Mouse (Mus musculus) gastrocnemius, postnatal 10 days (tissue): ENCODE measurements around the gene Rapgef3. TPM values are rescaled to one million over a fixed set of nuclear protein-coding genes. Genes with fewer than 3 reads are reported as not detected.

ENCODE experiments used
- DNase-seq: peaks from one replicate; pipeline ENCODE4 v3.0.0; 2021; ENCODE audit warnings: mixed read lengths
- total RNA-seq, 2 experiments: library from RNA; stranded (reverse); gene quantifications; 2 replicates each; pipeline ENCODE4 v1.2.3; 2021

Gene Rapgef3
- total RNA-seq, 2 experiments from 2014 or later: 7.4 to 8.5 TPM

DNA sequence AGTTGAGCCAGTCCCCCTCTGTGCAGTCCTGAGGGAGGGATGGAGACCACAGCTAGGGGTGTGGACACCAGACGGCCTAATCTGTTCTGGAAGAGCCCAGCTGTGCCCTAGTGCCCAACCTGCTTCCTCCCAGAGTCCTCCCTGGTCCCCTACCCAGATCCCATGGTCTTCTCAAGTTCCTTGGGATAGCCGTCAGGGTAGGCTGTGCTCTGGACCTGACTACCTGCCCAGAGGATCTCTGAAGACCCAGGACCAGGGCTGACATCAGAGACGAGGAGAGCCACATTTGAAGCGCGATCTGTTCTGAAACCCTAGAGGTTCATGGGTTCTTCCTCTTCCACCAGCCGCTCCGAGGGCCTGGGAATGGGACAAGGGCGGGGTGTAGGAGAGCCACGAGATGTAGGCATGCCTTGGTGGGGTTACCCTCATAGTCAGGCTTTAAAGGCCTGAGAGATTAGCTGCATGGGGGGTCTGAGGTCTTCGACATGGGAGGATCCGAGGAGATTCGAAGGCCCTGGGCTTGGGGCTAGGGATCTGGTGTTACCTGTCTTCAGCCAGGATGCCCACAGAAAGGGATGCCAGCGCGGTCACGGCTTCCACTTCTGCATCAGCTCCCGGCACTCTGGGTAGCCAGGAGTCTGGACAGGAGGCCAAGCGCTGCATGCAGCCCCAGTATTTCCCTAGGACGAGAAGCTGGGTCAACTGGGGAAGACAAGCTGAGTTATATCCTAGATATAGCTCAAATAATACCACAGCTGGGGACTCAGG is 25.8 kb upstream of the Rapgef3 start:
- no peak for DNase-seq

DNA sequence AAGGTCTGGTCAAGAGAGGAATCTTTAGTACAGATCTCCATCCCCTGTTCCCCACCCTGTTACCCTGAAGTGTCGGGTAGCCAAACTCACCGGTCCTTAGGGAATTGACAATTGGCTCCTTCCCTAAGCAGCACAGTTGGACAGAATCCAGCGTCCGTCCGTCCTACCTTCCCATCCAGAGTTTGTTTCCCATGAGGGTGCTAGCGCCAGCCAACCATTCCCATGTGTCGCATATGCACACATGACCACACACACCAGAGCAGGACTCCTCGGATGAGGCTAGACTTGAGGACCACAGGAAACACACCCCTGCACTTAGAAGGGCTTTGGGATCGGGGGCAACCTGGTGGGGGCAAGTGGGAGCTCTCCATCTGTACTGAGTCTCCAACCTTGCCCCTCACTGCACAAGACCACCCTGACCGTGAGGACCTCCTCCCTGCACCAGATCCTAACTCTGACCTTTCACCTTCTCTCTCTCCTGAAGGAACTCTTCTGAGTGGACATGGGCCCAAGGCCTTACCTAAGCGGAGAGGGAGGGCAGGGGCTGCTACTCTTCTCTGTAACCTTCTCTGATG is 23.4 kb upstream of the Rapgef3 start:
- no peak for DNase-seq

DNA sequence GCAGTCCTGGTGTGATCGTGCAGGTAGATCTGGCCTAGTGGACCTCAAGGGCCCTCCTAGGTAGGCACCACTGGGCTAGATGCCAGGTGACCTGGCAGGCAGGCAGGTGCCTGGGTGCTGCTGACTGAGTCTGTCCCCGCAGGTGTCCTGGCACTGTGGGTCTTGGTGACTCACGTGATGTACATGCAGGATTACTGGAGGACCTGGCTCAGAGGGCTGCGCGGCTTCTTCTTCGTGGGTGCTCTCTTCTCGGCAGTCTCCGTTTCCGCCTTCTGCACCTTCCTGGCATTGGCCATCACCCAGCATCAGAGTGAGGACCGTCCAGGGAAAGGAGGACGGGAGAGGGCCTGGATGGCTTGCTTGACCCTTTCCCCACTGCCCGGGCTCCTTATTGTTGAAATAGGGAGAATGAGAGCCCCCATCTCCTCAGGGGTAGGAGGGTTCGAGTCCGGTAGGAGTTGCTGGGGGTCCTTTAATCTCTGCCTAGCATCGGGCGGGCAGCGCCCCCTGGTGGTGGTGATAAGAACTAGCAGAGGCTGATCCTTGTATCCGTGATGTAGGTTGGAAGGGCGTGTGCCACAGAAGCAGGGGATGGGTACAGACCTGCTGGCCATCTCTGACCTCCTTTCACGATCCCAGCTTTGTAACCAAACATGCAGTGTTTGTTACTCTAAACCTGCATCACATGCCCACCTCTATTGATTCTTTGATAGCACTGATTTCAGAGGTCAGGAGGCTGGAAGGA is 22.2 kb upstream of the Rapgef3 start:
- peak; percentile 71 for DNase-seq

DNA sequence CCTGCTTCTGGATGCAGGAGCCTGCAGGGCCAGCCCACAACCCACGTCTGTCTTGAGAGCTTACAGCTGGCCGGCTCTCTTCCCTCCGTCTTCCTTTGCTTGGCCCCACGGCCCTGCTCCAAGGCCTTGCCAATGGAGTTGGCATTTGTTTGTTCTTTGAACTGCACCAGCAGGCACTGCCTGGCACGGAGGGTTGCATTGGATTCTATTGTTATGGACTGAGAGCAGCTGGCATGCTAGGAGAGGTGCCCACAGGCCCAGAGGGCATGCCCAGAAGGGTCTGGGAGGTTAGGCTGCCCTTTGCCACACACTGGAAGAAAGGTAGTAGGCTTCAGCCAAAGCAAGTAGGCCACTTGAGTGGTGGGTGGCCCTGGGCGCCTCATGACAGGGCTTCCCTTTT is 21.0 kb upstream of the Rapgef3 start:
- peak; percentile 49 for DNase-seq

DNA sequence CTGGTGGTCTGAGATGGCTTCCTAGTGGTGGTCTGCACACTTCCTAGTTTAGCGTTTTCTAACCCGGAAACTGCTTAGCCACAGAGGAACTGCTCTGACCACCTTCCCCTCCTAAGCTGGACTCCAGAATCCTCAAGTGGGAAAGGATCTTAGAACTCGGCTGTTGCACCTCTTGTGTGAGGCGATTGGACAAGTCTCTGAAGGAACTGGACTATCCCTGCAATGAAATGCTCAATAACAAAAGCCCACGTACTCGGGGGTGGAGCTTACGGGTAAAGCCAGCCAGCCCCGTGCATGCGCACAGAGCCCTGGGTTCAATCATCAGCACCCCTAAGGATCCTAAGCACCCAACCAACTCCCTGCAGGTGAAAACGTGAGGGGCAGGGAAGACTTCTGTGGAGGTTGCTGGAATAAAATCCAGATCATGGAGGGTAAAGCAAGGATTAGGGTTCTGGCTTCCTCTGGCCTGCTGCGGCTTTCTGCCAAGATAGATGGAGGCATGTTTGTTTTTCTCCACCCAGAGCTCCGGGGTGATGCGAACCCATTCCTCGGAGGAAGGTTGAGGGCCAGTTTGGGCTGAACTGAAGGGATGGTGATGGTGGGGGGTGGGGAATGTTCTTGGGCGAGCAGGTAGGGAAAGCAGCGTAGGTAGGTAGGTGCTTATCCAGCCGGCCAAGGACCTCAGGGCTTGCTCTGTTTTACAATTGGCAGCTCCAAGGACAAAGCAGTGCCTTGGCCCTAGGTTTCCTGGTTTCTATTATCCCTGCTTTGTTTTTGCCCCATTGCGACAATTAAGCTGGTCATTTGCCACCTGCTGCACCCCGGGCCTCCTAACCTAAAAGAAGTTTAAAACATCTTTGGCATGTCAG is 20.3 kb upstream of the Rapgef3 start:
- no peak for DNase-seq

DNA sequence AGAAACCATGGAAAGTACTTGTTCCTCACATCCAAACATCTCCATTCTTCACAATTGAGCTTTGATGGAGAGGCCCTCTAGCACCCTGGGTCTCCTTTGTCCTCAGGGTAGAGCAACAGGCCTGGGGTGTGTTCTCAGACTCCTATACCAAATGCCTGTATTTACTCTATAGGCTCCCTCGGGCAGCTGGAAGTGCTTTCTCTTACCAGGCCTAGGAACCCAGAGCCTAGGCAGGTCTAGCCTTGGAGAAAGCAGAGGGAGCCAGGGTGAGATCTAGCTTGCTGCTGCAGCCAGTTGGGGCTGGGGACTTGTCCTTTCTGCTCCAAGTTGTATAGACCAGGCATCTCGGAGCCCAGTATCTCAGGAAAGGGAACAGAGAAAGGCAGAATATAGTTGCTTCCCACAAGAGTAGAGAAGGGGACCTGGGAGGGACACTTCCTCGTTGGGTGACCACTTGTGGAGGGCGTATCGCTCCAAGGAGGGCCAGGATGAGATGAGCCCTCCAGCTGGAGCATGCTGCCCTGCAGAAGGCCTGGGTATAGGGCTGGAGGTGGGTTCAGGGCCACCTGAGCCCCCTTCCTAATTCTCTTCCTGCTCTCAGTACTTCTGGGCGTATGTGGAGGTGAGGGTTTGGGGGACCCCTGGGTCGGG is 19.5 kb upstream of the Rapgef3 start:
- DNase-seq: no peak

DNA sequence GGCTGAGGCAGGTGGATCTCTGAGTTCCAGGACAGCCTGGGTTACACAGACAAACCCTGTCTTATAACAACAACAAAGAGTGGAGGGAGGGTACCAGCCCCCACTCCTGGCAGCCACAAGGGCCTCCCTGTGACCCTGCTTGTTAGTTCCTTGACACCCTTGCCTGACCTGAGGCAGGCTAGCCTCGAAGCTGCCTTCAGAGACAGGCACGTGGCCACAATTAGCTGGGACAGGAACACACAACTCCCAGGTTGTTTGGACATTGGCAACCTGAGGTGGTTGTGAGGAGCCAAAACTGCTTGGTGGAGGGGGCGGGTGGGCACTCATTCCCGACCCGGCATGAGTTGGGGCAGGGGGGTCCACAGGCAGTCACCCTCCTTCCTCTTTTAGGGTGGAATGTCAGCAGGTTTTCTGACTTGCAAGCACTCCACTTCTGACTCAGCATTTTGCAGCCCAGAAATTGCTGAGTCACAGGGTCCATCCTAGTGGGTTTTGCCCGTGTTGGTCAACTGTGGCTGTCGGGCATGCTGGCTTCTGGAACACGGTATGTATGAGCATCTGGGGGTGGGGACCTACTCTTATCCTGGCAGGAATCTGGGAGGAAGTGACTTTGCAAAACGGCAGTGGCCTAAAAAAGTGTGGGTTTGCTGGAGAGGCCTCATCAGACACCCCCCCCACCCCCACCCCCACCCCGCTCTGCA is 18.8 kb upstream of the Rapgef3 start:
- no peak for DNase-seq

DNA sequence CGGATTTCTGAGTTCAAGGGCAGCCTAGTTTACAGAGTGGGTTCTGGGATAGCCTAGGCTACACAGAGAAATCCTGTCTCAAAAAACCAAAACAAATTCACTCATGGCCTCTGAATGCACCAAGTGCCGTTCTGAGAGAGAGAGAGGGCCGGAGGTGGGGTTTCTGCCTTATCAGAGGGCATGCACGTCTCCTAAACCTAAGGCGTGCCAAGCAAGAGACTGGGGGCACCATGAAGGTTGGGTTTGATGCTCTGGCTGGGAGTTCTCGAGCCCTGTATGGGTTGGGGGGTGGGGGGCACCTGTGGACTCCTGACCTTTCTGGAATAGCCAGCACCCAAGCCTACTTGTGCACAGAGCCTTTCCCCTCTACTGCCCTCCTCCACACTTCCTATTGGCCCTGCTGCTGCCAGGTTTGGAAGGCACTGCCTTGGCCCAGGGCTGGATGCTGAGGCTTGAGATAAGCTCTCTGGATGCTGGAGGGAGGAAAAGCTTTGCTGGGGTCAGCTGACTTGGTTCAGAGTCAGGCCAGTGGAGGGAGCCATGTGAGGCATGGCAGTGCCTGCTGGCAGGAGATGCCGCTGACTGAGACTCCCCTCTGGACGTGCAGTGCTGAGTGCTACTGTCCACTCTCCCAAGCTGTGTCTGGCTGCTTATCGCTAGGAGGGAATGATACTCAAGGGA is 18.1 kb upstream of the Rapgef3 start:
- DNase-seq: no peak

DNA sequence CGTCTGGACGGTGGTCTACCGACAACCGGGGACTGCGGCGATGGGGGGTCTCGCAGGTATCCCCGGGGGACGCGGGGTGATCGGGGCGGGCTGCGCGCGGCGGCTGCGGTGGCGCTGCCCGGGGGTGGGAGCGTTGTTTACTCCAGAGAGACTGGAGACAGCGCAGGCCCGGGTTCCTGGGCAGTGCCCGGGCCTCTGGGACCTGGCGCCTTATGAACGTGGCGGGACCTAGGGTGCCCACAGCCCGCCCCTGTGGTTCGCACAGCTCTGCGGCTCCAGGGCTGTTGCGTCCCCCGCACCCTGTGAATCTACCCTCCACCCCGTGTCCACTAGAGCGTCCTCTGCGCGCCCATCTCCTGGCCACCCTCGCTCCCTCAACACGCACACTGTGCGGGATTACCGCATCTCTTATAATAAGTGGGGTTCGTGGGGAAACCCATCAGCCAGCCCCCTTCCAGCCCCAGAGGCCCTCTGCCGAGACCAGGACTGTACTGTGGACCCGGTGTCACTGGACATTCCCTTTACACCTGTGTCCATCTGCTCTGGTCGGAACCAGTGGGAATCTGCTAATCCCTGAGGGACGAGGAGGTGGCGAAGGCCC is 16.9 kb upstream of the Rapgef3 start:
- DNase-seq: no peak

DNA sequence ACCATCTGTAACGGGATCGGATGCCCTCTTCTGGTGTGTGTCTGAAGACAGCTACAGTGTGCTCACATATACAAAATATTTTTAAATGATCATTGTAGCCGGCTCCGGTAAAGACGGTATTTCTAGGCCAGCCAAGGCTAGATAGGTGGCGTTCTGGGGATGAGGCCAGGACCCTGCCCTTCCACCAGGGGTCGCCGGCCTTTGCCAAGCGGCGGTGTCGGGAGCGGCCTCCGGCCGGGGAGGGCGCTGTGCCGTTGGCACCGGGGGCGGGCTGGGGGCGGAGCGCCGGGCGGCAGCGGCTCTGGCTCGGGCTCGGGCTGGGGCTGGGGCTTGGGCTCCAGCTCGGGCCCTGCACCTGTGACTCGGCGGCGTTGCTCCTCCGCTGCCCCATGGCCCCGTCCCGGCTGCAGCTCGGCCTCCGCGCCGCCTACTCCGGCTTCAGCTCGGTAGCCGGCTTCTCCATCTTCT is 16.4 kb upstream of the Rapgef3 start:
- peak; percentile 93 for DNase-seq

DNA sequence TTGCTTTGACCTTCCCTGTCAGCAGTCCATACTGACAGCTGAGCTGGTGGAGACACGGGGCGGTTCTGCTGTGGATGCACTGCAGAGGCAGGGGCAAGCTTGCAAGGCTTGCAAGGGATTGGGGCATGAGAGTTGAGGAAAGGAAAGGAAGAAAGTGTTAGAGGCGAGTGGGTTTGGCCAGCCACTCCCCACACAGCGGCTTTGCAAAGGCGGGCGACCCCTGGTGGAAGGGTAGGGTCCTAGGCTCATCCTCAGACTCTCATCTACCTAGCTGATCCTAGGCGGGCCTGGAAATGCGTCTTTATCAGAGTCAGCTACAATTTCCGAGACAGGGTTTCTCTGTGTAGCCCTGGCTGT is 15.0 kb upstream of the Rapgef3 start:
- peak; percentile 79 for DNase-seq

DNA sequence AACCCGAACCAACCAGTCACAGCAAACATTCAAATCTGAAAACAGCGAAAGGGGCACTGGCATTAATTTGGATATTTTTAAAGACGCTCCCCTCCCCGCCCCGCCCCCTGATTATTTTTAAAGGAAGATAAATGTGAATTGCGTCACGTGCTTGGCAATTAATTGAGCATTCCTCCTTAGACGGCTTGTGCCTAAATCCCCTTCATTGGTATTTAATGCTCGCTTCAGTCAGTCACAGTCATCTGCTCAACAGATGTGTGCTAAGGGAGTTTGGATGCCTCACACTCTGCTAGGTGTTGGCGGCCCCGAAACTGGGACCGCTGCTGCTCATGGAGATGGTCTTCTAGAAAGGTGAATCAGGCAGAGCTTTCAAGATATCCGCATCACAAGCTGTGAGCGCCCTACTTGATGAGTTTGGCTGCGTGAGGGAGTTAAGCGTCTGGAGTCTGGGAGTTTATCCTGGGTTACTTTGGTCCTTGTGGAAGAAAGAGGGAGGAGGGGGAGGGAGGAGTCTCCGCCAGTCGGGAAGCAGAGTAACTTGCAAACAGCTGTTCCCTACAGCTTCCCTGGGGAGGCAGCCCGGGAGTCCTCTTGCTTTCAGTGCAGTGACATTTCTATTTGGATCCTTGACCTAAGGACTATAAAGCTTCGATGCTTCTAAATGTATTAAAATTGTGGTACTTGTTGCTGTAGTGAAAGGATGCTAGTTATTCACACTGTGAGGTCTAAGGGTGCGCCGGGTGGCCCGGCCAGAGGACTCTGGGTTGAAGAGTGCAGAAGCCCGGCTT is 14.4 kb upstream of the Rapgef3 start:
- DNase-seq: peak; percentile 51

DNA sequence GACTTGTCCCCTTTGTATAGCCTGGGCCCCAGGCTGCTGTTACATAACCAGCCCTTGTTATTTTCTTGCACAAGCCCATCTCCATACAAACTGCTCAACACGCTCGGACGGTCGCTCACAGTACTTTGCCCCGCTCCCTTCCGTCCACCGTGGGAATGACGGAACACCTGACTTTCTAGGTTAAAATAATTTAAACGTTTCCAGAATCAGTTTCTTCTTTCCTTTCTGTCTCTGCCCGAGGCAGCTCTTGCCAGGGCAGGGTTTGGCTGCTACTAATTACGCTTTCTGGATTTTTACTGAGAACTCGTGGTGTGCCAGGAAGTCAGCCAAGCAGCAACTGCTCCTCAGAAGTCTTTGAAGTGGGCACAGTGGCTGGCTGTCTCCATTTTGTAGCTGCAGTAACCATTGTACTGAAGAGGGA is 12.8 kb upstream of the Rapgef3 start:
- no peak for DNase-seq

DNA sequence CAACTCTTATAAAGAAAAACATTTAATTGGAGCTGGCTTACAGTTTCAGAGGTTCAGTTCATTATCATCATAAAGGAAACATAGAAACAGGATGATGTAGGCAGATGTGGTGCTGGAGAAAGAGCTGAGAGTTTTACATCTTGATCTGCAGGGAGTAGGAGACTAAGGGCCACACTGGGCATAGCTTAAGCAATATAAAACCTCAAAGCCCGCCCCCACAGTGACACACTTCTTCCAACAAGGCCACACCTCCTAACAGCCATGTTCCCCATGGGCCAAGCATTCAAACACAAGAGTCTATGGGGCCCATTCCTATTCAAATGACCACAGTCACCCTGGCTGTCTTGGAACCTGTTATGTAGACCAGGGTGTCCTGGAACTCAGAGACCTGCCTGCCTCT is 11.8 kb upstream of the Rapgef3 start:
- DNase-seq: no peak

DNA sequence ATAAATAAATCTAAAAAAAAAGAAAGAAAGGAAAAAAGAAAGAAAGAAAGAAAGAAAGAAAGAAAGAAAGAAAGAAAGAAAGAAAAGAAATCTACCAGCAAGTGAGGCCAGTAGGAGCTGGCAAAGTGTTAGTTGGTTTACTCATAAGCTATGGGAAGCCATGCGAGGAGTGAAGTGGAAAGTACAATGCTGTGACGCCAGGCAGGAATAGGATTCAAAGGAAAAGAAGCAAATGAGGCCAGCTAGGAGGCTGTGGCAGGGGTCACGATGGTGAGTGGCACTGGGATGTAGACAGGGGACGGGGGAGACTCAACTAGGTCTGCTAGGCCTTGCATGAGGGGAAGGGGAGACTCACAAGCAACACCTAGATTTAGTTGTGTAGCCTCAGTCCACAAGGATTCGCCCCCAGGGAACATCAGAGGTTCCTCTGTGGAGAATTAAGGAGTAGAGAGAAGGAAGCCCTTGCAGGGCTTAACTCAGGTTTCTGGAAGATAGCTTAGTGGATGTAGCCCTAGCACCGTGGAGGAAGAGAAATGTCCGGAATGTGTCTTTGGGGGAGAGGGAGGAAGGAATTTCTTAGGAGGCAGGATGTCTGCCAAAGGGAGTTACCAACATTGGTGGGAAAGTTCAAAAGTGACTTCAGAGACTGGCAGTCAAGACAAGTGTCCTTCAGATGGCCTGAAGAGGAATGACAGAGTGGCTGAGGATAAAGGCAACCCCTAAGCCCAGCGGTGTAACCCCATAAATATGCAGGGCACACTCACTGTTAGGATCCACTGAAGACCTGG is 10.7 kb upstream of the Rapgef3 start, which contains the start of gene Slc48a1:
Gene Slc48a1, plus strand, starts transcription at position 210 of the 788 bp plus-strand sequence.
- no peak for DNase-seq

DNA sequence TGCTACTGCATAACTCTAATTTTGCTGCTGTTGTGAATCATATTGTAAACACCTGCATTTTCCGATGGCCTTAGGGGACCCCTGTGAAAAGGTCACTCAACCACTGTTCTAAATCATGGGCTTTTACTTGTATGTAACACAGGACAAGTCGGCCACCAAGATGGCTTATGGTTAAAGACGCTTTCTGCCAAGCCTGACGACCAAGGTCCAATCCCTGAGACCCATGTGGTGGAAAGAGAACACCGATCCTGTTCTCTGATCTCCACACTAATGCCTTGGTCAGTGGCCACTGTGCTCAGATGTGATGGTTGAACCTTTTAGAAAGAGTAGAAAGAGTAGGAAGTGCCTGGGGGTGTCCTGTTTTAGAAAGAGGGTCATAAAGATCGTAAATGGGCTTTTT is 9.1 kb upstream of the Rapgef3 start:
- DNase-seq: no peak

DNA sequence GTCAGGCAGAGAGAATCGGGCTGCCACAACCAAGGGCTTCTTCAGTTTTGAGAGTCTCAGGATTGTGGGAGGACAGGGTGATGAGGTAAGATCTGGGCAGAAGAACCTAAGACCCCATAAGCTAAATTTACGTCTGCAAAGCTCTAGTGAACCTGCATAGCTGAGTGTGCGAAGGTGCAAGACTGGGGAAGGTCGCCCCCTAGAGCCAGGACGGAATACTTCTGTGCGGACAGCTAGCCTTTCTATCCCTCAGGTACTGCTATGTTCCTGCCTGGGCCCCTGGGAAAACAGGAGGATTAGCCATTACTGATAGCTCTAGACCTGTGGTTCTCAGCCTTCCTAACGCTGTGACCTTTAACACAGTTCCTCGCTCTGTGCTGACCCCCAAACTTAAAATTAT is 8.7 kb upstream of the Rapgef3 start:
- peak; percentile 77 for DNase-seq

DNA sequence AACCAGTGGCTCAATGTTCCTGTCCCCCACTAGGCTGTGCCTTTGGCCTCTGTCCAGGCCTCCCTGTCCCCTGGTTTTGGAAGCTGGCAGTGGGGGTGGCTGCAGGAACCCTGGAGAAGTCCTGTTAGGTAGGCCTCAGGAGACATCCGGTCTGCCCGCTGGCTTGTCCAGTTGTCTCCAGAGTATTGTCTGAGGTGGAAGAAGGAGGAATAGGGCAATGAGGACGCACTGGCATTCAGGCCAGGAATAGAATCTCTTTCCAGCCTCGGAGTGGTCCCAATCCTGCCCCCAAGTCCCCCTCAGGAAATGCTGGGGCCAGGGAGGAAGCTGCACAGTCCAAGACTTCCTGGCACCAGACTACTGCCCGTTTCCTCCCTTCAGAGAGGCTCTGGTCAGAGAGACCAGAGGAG is 6.2 kb upstream of the Rapgef3 start:
- DNase-seq: no peak
